Mouse (Mus musculus) spleen, adult 18-20 months (tissue): ENCODE measurements around the gene Arhgap33.
"Not testable (repeated sequence)": the region's sequence is repeated elsewhere in the genome, so short reads cannot be mapped to it uniquely, and the experiment has no call there.

Experiments used
- DNase-seq, 2 experiments: peaks; one replicate each; pipeline ENCODE4 v3.0.0; 2022; ENCODE audit warnings: mixed read lengths in 2 of 2

The Arhgap33 gene

GRCm38 (mm10) chr7:30492765-30493164 lies 42.1 kb downstream of the Arhgap33 start:
- peak; percentile 38 to 79 for DNase-seq

- DNase-seq = no peak
Observed at GRCm38 (mm10) chr7:30490957-30491307, 43.9 kb downstream of the Arhgap33 start.

- peak in 1 of 2 experiments; percentile 31 for DNase-seq
Observed at GRCm38 (mm10) chr7:30490251-30490956, 44.5 kb downstream of the Arhgap33 start.

- no peak for DNase-seq
Observed at GRCm38 (mm10) chr7:30484250-30484649, 50.6 kb downstream of the Arhgap33 start.

- no peak for DNase-seq
Observed at GRCm38 (mm10) chr7:30477415-30478381, 57.2 kb downstream of the Arhgap33 start.

GRCm38 (mm10) chr7:30476136-30476535 lies 58.7 kb downstream of the Arhgap33 start:
- DNase-seq = not testable (repeated sequence)

GRCm38 (mm10) chr7:30474999-30475398 lies 59.9 kb downstream of the Arhgap33 start:
- DNase-seq = no peak

GRCm38 (mm10) chr7:30472411-30472810 lies 62.4 kb downstream of the Arhgap33 start:
- DNase-seq = peak in 1 of 2 experiments; percentile 29
